Mouse (Mus musculus) right cerebral cortex, postnatal 10 days (tissue): ENCODE measurements around the gene Pak4.
A peak's percentile ranks its signal among the peaks of the same experiment; 100 is the strongest.
"Not testable (repeated sequence)": the region's sequence is repeated elsewhere in the genome, so short reads cannot be mapped to it uniquely, and the experiment has no call there.

Source experiments
- DNase-seq, 2 experiments: peaks; one replicate each; pipeline ENCODE4 v3.0.0; 2021; ENCODE audit warnings: low spot score in 2 of 2

Gene Pak4

DNA sequence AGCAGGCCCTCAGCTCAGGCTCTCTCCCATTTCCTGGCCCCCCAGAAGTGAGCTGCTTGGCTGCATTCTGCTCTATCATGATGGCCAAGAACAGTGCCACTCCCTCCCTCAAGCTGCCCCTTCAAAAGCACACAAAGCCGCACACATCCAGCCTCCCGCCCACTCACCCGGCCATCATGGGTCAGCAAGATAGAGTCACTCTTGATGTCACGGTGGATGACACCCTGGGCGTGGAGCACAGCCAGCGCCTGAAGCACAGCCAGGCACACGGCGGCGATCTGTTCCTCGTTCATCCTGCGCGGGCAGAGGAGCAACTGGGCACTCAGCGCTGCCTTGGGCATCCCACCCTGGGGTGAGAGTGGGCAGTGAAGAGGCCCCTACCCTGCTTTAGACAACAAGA, 35.6 kb downstream of the Pak4 start:
- DNase-seq, result no peak

DNA sequence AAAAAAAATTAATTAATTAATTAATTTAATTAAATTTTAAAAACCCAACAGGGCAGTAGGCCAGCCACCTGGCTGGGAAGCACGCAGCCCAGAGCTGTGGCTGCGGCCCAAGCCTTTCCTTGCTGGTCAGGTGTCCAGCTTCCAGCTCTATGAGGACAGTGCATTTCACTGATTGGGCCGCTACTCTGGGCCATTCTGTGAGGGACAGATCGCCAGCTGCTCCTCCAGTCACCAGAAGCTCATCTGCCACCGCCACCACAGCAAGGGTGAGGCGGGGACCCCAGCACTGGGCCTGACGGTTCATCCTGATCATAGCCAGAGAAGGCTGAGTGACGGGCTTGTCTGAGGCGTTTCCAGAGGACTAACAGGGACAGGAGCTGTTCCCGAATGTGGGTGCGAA, 36.0 kb downstream of the Pak4 start:
- DNase-seq, result no peak

DNA sequence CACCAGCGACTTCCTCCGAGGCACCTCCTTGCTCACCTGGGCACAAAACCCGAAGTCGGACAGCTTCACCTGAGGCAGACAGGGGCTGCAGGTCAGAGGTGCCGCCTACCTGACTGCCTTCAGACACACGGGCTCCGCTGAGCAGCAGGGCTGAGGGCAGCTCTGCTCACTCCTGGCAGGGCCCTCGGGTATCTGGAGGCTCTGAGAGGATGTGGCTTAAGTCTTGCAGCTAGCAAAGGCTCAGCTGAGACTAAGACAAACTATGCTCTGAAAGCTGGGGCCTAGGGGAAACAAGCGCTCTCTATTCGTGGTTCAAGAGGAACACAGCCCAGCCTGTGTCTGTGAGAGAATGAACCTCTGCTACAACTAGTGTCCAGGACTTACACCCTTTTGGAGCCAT, 37.1 kb downstream of the Pak4 start:
- no peak for DNase-seq

DNA sequence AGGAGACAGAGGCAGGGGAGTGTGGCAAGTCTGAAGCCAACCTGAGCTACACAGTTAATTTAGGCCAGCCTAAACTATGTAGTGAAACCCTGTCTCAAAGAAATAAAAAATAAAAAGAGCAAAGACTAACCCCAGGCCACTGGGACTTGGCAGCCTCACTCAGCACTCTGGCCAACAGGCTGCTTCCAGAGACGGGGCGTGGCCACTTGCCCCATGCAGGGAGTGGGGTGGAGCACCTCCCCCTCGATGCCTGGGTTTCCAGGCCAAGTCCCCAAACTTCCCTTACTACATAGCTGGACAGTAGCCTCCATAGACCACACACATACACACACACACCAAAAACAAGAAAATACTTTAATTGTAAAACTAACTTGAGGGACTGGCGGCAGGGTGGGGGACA, 39.5 kb downstream of the Pak4 start:
- DNase-seq, result peak in 1 of 2 experiments; percentile 45

DNA sequence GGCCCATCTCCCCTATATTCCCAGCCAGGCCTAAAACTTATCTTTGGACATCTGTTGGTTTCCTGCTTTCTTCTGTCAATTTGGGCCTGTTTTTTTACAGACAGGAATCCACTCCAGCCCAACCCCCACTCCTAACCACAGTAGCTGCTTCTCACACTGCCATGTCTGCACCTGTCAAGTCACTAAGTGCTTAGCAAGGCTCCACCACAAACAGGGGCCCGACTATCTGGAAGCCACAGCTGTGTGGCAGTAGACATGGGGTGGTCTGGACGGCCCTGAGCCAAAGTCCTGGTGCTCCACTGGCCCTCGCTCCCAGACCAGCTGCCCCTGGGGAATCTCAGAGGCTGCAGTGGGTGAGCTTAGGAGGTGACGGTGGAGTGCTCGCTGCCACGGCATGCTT, 40.3 kb downstream of the Pak4 start:
- peak in 1 of 2 experiments; percentile 42 for DNase-seq

DNA sequence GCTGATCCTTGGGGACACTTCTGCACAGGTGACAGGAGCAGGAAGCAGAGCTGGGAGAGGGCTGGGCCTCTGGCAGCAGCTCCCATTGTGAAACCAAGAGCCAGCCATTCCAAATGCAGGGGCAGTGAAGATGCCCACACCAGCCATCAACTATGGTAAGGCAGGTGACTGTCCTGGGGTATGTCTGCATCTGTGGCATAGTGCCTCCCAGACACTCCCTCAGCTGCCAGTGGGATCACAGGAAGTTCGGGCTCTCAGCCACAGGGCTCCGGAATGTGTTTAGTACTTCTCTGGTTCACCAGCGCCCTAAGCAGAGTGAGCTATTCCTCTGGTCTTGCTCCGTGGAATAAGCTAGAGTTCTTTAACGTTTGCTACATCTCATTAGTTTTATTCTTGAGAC, 40.9 kb downstream of the Pak4 start:
- no peak for DNase-seq

DNA sequence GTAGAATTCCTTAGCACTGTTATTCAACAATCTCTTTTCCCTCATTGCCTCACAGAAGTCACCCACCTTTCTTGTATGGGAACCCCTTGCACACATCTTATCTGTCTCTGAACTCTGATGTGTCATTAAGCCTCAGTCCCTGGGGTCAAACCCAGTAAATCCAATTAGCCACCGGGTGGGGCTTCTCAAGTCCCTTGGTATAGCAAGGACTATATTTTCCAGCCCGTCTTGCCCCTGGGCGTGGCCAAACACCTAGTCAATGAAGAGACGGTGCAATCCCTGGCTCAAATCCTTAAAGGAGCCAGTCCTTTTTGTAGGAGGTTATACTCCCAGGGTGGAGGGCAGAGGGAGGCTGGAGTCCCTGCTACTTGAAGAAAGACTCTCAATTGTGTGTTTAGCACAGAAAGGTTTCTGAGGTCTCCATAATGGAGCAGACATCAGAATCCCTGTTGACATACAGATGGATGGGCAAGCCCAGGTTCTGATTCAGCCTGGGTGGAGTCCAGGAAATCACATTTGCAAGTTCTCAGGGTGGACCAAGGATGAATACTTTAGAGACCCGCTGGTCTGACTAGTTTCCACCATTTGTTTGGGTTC, 41.9 kb downstream of the Pak4 start:
- no peak for DNase-seq

DNA sequence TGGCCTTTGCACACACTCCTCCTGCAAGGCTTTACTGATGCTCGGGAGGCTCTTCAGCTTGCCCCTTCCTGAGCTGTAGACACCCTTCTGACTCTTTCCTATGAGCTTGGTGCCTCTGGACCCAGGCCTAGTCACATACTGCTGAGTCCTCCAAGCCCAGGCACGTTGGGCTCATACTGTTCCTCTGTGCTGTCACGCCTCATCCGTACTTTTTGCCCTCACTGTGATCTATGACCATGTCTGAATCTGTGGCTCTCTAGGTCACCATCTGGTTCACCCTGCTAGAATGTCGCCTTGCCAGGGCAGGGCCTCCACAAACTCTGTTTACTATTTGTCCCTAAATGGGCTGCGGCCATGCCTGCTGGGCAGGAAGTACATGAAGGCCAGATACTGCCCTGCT, 44.9 kb downstream of the Pak4 start:
- DNase-seq, result no peak

DNA sequence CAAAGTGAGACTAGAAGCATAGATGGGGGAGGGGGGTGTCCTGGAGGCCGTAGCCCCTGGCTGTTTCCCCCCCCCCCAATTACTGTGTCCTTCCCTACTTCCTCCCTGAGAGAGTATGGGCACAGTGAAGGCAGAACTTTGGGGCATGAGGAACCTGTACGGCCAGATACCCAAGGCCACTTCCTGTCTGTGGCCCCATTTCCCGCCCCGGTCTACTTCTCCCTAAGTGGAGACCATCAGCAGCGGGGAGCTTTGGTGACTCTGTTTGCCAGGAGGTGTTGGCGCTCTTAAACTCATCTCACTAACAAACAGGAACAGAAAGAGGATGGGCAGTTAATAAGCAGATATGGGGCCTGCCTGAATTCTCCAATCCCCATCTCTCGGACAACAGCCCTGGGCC, 50.4 kb downstream of the Pak4 start:
- DNase-seq, result no peak

DNA sequence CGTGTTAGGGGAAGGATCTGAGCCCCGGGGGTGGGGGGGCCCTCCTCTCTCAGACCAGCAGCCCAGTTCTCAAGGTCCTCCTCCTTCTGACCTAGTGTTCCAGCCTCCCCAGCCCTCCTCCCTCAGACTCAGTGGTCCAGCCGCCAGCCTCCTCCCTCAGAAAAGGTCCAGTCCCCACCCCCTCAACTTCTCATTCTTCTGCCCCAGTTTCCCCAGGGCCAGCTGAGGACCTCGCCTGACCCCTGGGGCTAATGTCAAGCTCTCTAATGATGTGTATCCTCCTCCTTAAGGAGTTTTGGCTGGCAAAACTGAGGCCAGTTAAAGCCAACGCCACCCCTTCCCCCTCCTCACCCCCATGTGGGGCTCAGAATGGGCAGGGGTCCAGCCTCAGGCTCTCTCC, 50.8 kb downstream of the Pak4 start, which contains the start of gene Nccrp1:
Nccrp1 (minus strand) TSS at position 101 of the 400 bp plus-strand sequence.
- no peak for DNase-seq

DNA sequence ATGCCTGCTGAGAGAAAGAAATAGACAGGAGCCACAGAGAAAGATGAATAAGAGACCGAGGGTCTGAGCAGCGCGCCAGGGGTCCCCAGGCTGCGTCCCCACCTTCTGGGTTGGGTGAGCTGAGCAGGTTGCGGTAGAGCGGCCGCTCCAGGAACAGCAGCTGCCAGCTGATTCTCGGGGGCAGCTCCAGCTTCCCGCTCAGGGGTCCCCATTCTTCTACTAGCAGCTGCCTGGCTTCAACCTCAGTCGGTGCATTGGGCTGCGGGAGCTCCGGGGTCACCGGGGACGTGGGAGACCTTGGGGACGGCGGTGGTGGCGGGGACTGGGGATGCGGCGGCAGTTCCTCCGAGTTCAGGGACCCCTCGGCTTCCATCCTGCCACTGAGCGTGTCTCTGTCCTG, 51.3 kb downstream of the Pak4 start:
- DNase-seq, result no peak

DNA sequence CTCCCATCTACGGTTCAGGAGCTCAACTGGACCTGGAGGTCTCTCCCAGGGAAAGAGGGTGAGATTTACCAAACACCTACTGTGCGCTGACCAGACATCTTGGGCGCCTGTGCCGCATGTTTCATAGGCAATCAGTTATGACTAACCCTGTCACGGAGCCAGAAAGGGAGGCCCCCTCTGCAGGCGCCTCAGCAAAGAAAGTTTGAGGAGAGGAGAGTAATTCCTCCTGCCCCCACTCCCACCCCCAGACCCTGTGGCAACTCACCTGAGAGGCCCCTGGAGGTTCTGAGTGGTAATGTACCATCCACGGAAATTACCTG, 52.1 kb downstream of the Pak4 start:
- DNase-seq, result no peak

DNA sequence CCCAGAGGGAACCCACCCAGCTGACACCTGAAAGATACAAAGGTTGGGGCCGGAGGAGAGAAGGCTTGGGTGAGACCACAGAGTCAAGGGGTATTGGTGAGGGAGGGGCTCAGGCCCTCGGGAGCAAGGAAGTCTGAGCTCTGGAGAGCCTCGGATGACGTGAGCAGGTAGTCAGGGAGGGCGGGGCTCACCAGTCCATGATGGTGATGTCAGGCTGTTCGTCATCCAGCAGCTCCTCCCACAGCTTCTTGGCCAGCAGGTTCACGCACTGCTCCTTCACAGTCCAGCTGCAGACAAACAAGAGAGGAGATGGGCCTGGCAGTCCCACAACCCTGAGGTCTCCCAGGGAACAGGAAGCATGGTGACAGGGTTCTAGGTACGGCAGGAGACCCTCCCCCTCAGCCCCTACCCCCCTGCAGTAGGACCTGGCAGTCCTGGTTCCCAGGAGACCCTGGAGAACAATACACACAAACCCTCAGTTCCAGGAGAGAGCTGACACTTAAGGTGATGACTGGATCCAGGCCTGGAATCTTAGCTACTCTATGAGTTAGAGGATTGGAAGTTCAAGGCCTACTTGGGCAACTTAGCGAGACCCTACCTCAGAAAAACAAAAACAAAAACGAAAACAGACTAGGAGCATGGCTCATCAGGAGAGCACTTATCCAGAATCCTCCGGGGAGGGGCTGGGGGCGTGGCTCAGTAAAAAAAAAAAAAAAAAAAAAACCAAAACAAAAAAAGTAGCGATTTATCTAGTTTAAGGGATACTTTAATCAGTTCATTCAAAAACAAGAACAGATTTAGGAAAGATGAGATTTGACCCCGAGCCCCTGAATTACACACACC, 52.7 kb downstream of the Pak4 start:
- no peak for DNase-seq

DNA sequence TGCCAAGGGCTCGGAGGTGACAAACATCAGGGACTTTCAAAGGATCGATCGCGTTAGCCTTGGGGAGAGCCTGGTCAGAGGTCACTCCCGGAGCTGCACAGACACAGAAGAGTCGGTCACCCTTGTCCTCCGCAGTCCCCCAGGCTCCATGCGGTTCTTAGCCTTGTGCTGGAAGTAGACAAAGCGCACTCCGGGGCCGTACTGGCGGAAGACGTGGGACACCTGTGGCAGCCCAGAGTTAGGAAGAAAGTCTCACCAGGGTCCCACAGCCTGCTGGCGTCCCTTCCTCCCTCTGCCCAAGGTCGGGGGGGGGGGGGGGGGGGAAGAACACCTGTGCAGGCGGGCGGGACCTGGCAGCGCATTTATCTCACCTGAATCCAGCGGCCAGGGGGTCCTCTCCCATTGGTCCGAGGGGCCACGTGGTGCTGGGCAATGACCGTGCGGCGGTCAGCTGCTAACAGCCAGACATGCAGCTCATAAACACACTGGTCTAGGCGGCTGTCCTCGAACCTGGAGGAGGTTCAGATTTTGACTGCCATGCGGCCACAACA, 53.9 kb downstream of the Pak4 start:
- no peak for DNase-seq

DNA sequence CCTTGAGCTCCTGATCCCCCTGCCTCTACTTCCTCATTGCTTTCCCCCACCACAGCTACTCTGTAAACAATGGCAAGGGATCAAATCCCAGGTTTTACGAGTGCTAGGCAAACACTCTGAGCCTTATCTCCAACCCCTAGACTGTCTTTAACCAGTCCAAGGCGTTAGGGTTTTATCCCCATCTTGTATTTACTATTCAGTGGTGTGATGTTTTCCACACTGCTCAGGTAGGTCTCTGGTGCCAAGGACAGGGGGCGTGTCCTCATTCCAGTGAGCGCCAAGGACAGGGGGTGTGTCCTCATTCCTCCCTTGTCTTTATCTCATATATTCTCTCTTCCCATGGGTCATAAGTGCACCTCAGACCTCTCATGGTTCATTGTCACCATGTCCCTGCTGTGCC, 57.5 kb downstream of the Pak4 start, which contains the start of gene Sycn:
Sycn (plus strand) TSS at position 360 of the 400 bp plus-strand sequence.
- DNase-seq, result no peak

DNA sequence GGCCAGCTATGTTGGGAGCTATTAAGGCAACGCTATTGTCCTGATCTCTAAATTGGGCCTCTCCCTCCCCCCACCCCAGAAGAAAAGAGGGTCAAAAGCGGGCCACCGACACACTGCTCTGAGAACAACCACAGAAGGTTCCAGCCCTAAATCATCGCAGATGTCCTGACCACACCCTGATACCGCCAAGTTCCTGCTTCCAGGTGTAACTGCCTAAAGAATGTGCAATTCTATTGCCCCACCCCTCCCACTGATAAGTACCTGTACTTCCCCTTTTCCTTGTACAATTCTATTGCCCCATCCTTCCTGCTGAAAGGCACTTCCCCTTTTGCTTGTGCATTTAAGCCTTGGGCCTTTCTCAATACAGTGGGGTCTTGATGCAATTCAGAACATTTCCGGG, 59.1 kb downstream of the Pak4 start:
- DNase-seq, result not testable (repeated sequence)

DNA sequence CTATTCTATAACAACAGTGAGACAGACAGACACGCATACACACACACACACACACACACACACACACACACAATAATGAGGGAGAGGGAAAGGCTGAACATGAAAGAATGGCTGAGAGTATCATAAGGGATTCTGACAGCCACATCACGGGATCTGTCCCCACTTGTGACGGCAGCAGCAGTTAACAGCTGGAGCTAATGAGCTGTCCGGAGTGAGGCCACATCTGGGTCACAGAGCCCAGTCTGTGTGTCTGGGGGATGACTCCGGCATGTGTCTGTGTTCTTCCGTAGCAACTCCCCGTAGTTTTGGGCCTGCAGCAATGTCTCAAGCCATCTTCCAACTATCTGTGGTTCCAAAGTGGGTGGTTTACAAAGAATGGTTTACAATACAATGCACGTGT, 66.0 kb downstream of the Pak4 start:
- DNase-seq, result no peak

DNA sequence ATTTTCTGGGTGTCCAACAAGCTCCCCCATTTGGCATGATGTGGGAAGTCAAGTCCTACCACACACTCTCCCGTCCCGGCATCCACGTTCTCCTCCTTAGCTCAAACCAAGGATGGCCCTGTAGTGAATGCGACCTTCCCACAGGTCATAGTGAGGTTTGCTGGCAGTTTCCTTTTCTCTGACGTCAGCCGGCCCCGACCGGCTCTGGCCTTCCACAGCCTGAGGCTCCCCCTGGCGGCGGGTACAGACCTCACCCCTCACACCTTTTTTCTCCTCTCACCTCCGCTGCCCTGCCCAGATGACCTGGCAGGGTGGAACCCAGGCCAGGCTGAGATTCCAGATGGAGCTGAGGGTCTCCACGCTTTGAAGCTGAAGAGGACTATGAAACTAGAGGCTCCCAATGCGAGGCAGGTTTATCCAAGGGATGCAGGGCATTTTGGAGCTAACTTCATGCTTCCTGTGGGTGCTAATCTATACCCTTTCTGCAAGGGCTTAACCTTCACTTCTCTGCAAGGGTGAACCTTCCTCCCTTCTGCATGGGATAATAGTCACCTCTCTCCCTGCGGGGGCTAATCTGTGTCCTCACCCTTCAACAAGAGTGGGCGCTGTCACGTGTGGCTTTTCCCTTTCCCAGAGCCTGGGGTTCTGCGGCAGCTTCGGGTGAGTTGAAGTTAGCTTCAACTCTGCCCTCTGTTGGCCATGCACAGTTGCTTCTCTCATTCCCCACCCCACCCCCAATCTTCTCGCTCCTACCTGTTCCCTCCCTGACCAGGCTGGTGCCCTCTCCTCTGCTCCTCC, 69.9 kb downstream of the Pak4 start:
- DNase-seq, result peak; percentile 40 to 65

DNA sequence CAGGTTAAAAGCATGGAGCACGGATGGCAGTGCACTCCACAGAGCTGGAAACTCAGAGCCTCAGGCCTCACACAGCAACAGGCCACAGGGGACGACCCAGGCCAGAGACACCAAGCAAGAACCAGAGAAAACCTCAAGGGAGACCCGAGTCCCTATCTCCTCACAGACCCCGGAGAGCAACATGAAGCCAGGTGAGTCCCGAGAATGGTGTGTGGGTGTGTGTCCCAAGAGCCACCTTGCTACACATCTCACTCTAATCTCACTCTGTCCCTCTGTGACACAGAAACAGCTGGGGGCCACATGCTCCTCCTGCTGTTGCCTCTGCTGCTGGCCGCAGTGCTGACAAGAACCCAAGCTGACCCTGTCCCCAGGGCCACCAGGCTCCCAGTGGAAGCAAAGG, 75.4 kb downstream of the Pak4 start, which contains the start of gene Ifnl3:
Ifnl3 (plus strand) TSS at position 301 of the 400 bp plus-strand sequence.
- not testable (repeated sequence) for DNase-seq

DNA sequence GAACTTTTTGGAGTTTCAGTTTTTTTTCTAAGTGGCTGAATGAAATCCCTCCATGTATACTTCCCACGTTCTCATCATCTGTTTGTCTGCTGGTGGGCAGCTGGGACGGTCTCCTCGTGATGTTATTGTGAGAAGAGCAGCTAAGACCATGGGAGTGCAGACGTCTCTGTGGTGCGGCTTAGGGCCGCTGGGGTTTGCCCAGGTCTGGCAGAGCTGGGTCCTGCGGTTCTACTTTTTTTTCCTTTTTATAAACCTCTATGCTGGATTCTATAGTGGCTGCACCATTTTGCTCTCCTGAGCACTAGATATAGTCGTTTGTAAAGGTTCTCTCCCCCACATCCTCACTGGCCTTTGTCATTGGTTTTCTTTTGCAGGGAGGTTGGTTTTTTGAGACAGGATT, 86.5 kb downstream of the Pak4 start:
- no peak for DNase-seq

DNA sequence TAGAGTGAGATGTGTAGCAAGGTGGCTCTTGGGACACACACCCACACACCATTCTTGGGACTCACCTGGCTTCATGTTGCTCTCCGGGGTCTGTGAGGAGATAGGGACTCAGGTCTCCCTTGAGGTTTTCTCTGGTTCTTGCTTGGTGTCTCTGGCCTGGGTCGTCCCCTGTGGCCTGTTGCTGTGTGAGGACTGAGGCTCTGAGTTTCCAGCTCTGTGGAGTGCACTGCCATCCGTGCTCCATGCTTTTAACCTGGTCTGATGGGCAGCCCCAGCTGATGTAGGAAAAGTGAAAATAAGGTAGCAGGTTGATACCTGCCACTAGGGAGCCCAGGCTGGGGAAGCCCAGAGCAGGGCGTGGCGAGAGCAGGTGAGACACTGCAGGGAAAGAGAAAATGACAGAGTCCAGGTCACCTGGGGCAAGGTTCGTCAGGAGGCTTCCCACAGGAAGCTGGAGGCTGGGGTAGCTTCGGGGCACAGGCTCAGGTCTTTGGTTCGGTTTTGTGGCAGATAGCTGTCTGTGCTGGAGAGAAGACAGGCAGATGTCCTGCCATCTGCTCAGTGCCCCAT, 87.5 kb downstream of the Pak4 start, which contains the start of gene Ifnl2:
Ifnl2 (minus strand) TSS at position 51 of the 570 bp plus-strand sequence.
- not testable (repeated sequence) for DNase-seq

DNA sequence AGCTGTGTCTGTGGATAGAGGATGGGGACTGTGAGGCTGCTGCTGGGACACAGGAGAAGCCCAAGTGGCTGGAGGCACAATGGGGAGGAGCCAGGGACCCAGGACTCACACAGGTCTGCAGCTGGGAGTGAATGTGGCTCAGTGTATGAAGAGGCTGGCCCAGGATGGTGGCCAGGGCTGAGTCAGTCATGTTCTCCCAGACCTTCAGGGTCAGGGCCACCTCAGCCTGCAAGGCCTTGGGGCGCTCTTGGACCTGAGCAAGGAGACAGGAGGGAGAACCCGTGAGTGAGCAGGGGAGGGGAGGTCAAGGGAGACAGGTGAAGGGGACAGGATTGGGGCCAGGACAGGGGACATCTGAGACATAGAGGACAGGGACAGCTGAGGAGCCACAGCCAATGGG, 88.9 kb downstream of the Pak4 start:
- not testable (repeated sequence) for DNase-seq
